Mouse (Mus musculus) MEL (cell line): ENCODE data around the gene Slc6a1.

Source experiments
- CHD1 ChIP-seq: IDR thresholded peaks from 2 replicates; pipeline ENCODE4 v1.6.1; 2012; ENCODE audit warnings: low read depth, mild to moderate bottlenecking, inconsistent platforms, low read length, improper control_type of control experiment
- POLR2A ChIP-seq, 2 experiments: IDR thresholded peaks; 2 replicates each; pipeline ENCODE4 v1.6.1; 2011 to 2012; ENCODE audit warnings: low read length in 2 of 2, mild to moderate bottlenecking in 2 of 2, control low read depth in 1 of 2, improper control_type of control experiment in 1 of 2, low read depth in 1 of 2, moderate library complexity in 1 of 2; ENCODE audit not compliant: control insufficient read depth in 1 of 2, insufficient read depth in 1 of 2, poor library complexity in 1 of 2

DNA sequence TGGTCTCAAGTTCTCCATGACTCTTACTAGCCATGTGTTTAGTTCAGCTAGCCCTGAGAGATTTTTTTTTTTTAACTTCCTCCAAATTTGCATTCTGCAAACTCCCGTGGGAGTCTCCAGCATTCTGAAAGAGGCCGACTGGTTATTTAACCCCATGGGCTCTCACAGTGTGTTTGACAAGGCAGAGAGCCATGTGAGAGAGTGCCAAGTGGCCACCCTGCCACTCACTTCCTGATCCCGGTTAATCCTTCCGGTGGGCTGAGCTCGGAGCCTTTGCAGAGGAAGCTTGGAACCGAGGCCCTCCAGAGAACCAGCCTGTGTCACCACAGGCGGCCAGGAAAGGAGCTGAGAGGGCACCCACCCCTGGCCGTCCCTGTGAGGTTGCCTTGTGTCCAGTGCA, 11.1 kb downstream of the Slc6a1 start:
- TF ChIP-seq CHD1: no peak
- no peak for TF ChIP-seq POLR2A (IDR thresholded peaks at IDR 0.05; ENCODE audit: control insufficient read depth in 1 of 2, insufficient read depth in 1 of 2, low read depth in 1 of 2, low read length in 2 of 2, poor library complexity in 1 of 2)
